Mouse (Mus musculus) E14TG2a.4 (cell line): ENCODE data around the gene Wdr44.

Source experiments
- CTCF ChIP-seq: conservative IDR thresholded peaks from 2 replicates; pipeline ENCODE4 v1.5.1; 2014; ENCODE audit warnings: low read length
- POU5F1 ChIP-seq: IDR thresholded peaks from 2 replicates; pipeline ENCODE4 v1.6.1; 2014; ENCODE audit warnings: low read length, borderline replicate concordance

- TF ChIP-seq CTCF (no peak), POU5F1 (no peak)
Observed at GRCm38 (mm10) chrX:23823398-23824023, 130.7 kb downstream of the Wdr44 start.
